Comparison of ENCODE assay signal across 21 mouse cellular contexts in genomic region chr6:108554389-108554788, GRCm38 (mm10).
DNase-seq lines count a peak whose midpoint lies in the region; TF ChIP-seq lines count a peak whose summit lies in the region.
"Had no signal": no experiment of that assay in that cellular context is flagged by ENCODE, and none has a peak within 500 bp of the region (broad histone marks: within the 10 kb centered on the region; RNA-seq: fewer than 3 reads in every experiment).

No protein-coding gene starts in this region.

- WGBS in macrophage (ENCODE audit: missing documents) = 67% methylated on average over 4 of the region's 4 CpGs
- 93% methylated on average over 4 of the region's 4 CpGs for WGBS in thymus, adult 2 months

- no peaks in the 10 kb centered on the region for H3K79me2 ChIP-seq in macrophage (ENCODE audit: inconsistent target)

- no peak overlapping the region for H3K4me3 ChIP-seq in macrophage (ENCODE audit: inconsistent target)
- H3K4me3 ChIP-seq in thymus, adult 2 months (ENCODE audit: control insufficient read depth, insufficient read depth, low read length) = no peak overlapping the region
- H3K4me3 ChIP-seq: erythroblast, embryonic 14.5 days; forebrain, embryonic 15.5 days; hindbrain, embryonic 12.5 days; layer of hippocampus, adult 2 months; midbrain, embryonic 15.5 days had no signal

- H3K27ac ChIP-seq in macrophage = peak overlapping the region; percentile 69
- H3K27ac ChIP-seq in thymus, adult 2 months (ENCODE audit: control insufficient read depth, insufficient read depth, low read length) = no peak overlapping the region
- H3K27ac ChIP-seq: forebrain, embryonic 15.5 days; hindbrain, embryonic 12.5 days; kidney, postnatal 0 days; layer of hippocampus, adult 2 months; midbrain, embryonic 15.5 days; stomach, postnatal 0 days had no signal

- TF ChIP-seq CTCF in thymus, adult 2 months (IDR thresholded peaks at IDR 0.05; ENCODE audit: borderline replicate concordance, control insufficient read depth, extremely low read depth, insufficient read depth, low read length, poor library complexity) = no peak

- no peaks in the 10 kb centered on the region for H3K36me3 ChIP-seq in macrophage (ENCODE audit: inconsistent target)
- no peaks in the 10 kb centered on the region for H3K36me3 ChIP-seq in thymus, adult 2 months (ENCODE audit: control insufficient read depth, insufficient read depth, low read length)
- H3K36me3 ChIP-seq: forebrain, embryonic 15.5 days; hindbrain, embryonic 12.5 days; midbrain, embryonic 15.5 days had no signal

- no peaks in the 10 kb centered on the region for H3K27me3 ChIP-seq in thymus, adult 2 months (ENCODE audit: control insufficient read depth, insufficient read depth, low read length)
- H3K27me3 ChIP-seq: forebrain, embryonic 15.5 days; hindbrain, embryonic 12.5 days; midbrain, embryonic 15.5 days had no signal

- H3K4me1 ChIP-seq in thymus, adult 2 months (replicated peaks; ENCODE audit: control insufficient read depth, insufficient read depth, low read length) = 0 out of 2 replicates have a peak, but pooled peaks cover 3% of the 10 kb centered on the region
- H3K4me1 ChIP-seq: forebrain, embryonic 15.5 days; hindbrain, embryonic 12.5 days; midbrain, embryonic 15.5 days had no signal

- peak; percentile 81 for DNase-seq in right cerebral cortex, adult 18-20 months
- no peak for DNase-seq in right cerebral cortex, postnatal 14 days
- peak; percentile 66 to 80 for DNase-seq in frontal cortex, adult 2 months (ENCODE audit: extremely low spot score in 1 of 2, low spot score in 1 of 2)
- no peak for DNase-seq in embryo, embryonic 11 days
- no peak for DNase-seq in thymus, adult 2 months
- DNase-seq in cerebellum, adult 9-10 months = no peak
- DNase-seq: adrenal gland, adult 2 months; B cell, adult 2 months; cerebellum, adult 11-12 months; cerebellum, postnatal 36 days; gastrocnemius, postnatal 10 days; lung, adult 2 months; thymus, postnatal 4 days had no signal

- TF ChIP-seq POLR2A in thymus, adult 2 months (IDR thresholded peaks at IDR 0.05; ENCODE audit: control insufficient read depth, extremely low read depth, insufficient read depth, low read length, poor library complexity) = no peak

Comparison
In these comparisons a context has a peak if more than half of its experiments do, and no peak if none do; other contexts are left out.
1. DNase-seq: peak in right cerebral cortex, adult 18-20 months (single experiment) and frontal cortex, adult 2 months (2 of 2); none in right cerebral cortex, postnatal 14 days (single experiment), embryo, embryonic 11 days (single experiment), thymus, adult 2 months (single experiment) and cerebellum, adult 9-10 months (single experiment).